Mouse (Mus musculus) kidney, embryonic 14.5 days (tissue): ENCODE results near the gene Rbms1. TPM values are rescaled to one million over a fixed set of nuclear protein-coding genes. Genes with fewer than 3 reads are reported as not detected.

Experiments used
- ATAC-seq: fragments of 200-750 bp; cut with Nextera tagmentation; 2 replicates; pipeline ENCODE4 v1.8.0; 2017; ENCODE audit warnings: moderate number of reproducible peaks, mild to moderate bottlenecking, moderate TSS enrichment, moderate library complexity; ENCODE audit not compliant: low FRiP score, low TSS enrichment
- H3K27ac ChIP-seq: fragments of 300-500 bp; sonication (generic); 2 replicates; pipeline ENCODE4 v1.5.1; 2014; ENCODE audit warnings: low read depth, mild to moderate bottlenecking, low read length, moderate library complexity, mixed read lengths
- H3K27me3 ChIP-seq: fragments of 300-500 bp; sonication (generic); 2 replicates; pipeline ENCODE4 v1.6.1; 2014; ENCODE audit warnings: mild to moderate bottlenecking, low read length; ENCODE audit not compliant: control insufficient read depth, insufficient read depth
- H3K36me3 ChIP-seq: fragments of 300-500 bp; sonication (generic); 2 replicates; pipeline ENCODE4 v1.6.1; 2014; ENCODE audit warnings: low read length, mixed read lengths; ENCODE audit not compliant: control insufficient read depth, insufficient read depth
- H3K4me1 ChIP-seq: fragments of 300-500 bp; sonication (generic); 2 replicates; pipeline ENCODE4 v1.6.1; 2014; ENCODE audit warnings: low read length, mixed read lengths; ENCODE audit not compliant: control insufficient read depth, insufficient read depth
- H3K4me2 ChIP-seq: fragments of 300-500 bp; sonication (generic); replicated peaks from 2 replicates; pipeline ENCODE4 v1.6.1; 2014; ENCODE audit warnings: low read depth, mild to moderate bottlenecking, low read length
- H3K4me3 ChIP-seq: fragments of 300-500 bp; sonication (generic); 2 replicates; pipeline ENCODE4 v1.5.1; 2014; ENCODE audit warnings: mild to moderate bottlenecking, low read length
- H3K9ac ChIP-seq: fragments of 300-500 bp; sonication (generic); 2 replicates; pipeline ENCODE4 v1.6.1; 2014; ENCODE audit warnings: low read depth, mild to moderate bottlenecking, low read length, moderate library complexity
- H3K9me3 ChIP-seq: fragments of 300-500 bp; sonication (generic); 2 replicates; pipeline ENCODE4 v1.6.1; 2016; ENCODE audit warnings: low read length; ENCODE audit not compliant: control insufficient read depth
- WGBS: fragments of 180-500 bp; shearing (Covaris S2); extraction: QIAGEN DNeasy Blood & Tissue Kit; methylation state at CpG from one replicate; pipeline ENCODE4 v1.1.7; 2014; 5-methylcytosine and 5-hydroxymethylcytosine counted together
- polyA plus RNA-seq: library from polyadenylated mRNA; unstranded; fragments of >200 nt; fragmentation: Nextera tagmentation; extraction: Ambion mirVana; gene quantifications from 2 replicates; pipeline ENCODE4 v1.2.1, GENCODE M21; 2014

Gene Rbms1
- polyA plus RNA-seq, 1 experiment from 2014 or later, result 115 TPM

DNA sequence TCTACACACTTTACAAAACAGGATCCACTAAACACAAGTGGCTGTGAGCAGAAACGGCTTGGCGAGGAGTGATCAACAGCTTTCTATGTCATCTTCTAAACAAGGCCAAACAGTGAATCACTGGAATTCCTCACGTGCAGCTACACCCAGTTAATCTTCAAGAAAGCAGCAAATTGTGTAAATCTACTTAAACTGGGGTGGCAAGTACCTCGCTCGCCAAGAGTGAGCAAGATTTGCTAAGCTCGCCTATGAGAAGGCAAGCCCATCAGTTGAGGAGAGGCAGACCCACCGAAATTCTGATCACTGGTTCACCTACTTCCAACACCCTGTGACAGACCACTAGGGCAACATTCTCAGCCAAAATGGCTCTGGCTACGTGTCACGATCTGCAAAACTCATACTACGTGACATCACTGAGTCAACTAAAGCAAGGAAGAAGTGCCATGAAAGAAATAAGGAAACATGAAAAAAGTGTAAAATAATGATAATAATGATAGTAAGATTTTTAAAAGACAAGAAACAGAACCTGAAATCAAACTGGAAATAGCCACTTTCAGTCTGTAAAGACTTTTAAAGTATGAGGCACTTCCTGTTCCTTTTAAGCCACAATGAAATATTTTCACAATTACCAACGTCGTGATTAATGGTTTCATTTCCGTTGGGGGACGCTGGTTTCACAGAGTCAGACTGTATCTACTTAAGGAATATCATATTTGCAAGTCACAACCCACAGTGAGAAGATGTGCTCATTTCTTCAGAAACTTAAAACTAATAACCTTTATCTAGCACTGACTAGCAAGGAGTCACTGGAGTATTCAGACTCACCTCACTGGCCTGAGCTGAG, 85.2 kb downstream of the Rbms1 start:
- Histone ChIP-seq H3K9me3 (no peaks in the 10 kb centered on the region), H3K27ac (no peak overlapping the region), H3K4me2 (no peak overlapping the region), H3K27me3 (no peaks in the 10 kb centered on the region), H3K4me1 (peaks cover 28% of the 10 kb centered on the region), H3K4me3 (no peak overlapping the region), H3K9ac (no peak overlapping the region), H3K36me3 (no peaks in the 10 kb centered on the region; the same call in 1 of the 2 replicates)
- 53% methylated on average over 14 of the region's 14 CpGs for WGBS
- ATAC-seq, result no peak

DNA sequence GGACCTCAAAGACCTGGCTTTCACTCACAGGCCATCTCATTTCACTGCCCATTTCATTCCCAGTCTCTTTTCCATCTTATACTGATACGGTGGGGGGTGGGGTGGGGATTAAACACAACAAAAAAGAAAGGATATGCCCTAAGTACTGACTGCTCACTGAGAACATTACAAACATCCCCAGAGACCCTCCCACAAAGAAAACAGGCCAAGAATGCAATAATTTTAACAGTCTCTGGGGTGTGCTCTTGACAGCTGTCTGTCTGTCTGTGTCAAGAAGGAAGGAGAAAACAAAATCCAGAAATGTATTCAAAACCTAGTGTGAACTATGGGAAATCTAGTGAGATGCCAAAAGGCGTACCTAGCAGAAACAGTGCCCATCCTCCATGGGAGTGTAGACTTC, 86.1 kb downstream of the Rbms1 start:
- H3K36me3 ChIP-seq, result no peaks in the 10 kb centered on the region; the same call in 1 of the 2 replicates
- peaks cover 35% of the 10 kb centered on the region for H3K4me1 ChIP-seq
- H3K9ac ChIP-seq, result no peak overlapping the region
- no peaks in the 10 kb centered on the region for H3K9me3 ChIP-seq
- no peak overlapping the region for H3K4me3 ChIP-seq
- H3K27ac ChIP-seq, result no peak overlapping the region
- H3K27me3 ChIP-seq, result no peaks in the 10 kb centered on the region
- ATAC-seq, result no peak
- WGBS, result 68% methylated on average over 2 of the region's 2 CpGs
- no peak overlapping the region for H3K4me2 ChIP-seq

DNA sequence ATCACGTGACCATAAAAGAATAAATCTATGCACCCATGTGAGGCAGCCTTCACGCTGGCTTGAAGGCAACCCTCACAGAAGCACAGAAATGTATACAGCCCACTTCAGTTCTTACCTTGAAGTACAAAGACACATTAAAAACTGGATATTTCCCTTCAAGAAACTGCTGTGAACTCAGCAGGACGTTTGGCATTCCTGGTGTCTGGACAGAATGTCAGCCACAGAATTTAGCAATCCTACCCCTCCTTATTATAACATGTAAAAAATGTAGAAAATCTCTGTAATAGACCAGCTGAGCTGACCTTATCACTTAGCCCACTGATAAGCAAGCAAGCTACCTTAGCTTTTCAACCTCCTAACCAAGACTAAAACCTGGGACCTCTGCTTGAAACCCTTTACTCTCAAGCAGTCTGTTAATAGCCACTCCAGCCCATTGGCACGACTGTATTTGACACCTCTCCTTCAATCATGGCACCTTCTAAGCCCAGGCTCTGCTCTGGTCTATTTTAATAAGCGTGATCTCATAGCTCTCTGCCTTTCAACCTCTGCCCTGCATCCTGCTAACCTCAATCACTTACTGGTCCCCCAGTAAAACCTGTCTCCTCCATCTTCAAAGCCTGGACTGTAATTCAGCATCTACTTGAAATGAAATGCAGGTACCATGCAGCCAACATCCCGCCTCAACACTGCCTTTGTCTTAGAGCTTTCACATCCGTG, 90.7 kb downstream of the Rbms1 start:
- peaks cover 37% of the 10 kb centered on the region for H3K4me1 ChIP-seq
- no peak for ATAC-seq

DNA sequence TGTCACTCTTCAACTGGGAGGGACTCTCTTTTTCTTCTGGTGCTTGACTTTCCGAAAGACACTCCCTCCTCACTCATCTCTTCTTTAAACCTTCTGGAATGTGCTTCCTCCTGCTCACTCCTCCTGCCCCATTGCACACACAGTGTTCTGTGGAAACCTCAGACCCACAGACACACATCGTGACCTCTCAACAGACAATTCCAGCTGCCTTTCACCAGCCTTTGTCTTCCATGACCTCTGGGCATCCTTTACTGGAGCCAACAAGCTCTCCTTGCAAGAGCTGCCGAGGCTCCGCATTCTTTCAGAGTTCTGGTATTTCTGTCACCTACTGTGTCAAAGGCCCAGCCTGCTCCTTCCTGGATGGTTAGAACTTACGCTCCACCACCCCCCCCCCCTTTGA, 92.0 kb downstream of the Rbms1 start:
- H3K36me3 ChIP-seq, result no peaks in the 10 kb centered on the region
- no peaks in the 10 kb centered on the region for H3K27me3 ChIP-seq
- H3K9ac ChIP-seq, result no peak overlapping the region
- 31% methylated on average over 5 of the region's 5 CpGs for WGBS
- no peak overlapping the region for H3K4me2 ChIP-seq
- no peaks in the 10 kb centered on the region for H3K9me3 ChIP-seq
- H3K27ac ChIP-seq, result no peak overlapping the region
- no peak for ATAC-seq
- peaks cover 28% of the 10 kb centered on the region for H3K4me1 ChIP-seq
- H3K4me3 ChIP-seq, result no peak overlapping the region

More for the DNA sequence above, 90.7 kb downstream of the Rbms1 start:
- Histone ChIP-seq H3K36me3 (no peaks in the 10 kb centered on the region), H3K9ac (no peak overlapping the region), H3K27me3 (no peaks in the 10 kb centered on the region), H3K4me2 (no peak overlapping the region), H3K4me3 (no peak overlapping the region), H3K9me3 (no peaks in the 10 kb centered on the region), H3K27ac (no peak overlapping the region)
- 56% methylated on average over 7 of the region's 7 CpGs for WGBS

DNA sequence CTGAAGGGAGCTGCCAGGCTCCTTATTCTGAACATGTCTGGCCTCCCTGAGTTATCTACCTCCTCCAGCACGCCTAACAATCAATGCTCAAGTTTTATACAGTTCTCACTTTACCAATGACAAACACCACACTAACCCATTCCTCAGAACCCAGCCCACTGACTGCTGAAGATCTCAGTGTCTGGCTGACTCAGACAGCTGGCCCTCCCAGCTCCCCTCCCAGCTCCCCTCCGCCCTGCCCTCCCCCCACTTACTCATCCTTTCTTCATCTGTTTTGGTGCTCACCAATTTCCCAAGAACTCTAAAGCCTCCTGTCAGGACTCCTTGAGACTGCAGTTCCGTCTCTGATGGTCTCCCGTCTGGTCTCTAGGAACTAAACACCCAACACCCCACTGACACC, 92.5 kb downstream of the Rbms1 start:
- ATAC-seq, result no peak; the same call in 1 of the 2 replicates
- Histone ChIP-seq H3K4me3 (no peak overlapping the region), H3K9me3 (no peaks in the 10 kb centered on the region), H3K27me3 (no peaks in the 10 kb centered on the region), H3K9ac (no peak overlapping the region), H3K4me2 (no peak overlapping the region), H3K27ac (no peak overlapping the region), H3K4me1 (peaks cover 28% of the 10 kb centered on the region), H3K36me3 (no peaks in the 10 kb centered on the region)
- 36% methylated on average over 4 of the region's 4 CpGs for WGBS

GRCm38 (mm10) chr2:60869001-60869743, 93.8 kb downstream of the Rbms1 start:
- Histone ChIP-seq H3K4me2 (no peak overlapping the region), H3K4me1 (peaks cover 31% of the 10 kb centered on the region), H3K4me3 (no peak overlapping the region), H3K36me3 (no peaks in the 10 kb centered on the region), H3K27me3 (no peaks in the 10 kb centered on the region), H3K9me3 (no peaks in the 10 kb centered on the region), H3K27ac (no peak overlapping the region), H3K9ac (no peak overlapping the region)
- no peak for ATAC-seq
- WGBS, result 80% methylated on average over 12 of the region's 12 CpGs

DNA sequence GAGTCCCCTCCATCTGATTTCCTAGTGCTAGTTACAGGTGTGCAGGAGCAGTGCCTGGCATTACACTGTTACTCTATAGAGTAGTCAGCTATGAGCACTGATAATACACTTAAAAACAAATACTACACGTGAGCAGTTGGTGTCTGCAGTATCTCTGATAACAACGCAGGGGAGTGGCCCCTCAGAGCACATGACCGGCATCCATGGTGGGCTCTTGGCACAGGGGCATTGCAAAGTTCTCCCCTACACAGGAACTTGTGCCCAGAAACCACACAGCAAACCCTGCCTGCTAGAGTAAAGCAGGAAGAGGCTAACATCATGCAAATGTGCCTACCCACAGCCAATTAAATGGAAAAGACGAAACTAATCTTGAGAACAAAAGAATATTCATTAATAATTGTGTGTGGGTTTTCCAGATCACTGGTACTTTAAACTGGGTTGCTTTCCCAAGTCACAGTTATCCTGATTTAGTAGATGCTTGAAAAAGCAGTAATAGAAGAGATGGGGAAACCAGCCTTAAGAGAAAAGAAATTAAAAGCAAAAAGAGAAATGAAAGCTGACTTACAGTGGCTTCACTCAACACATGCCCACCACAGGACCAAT, 94.8 kb downstream of the Rbms1 start:
- Histone ChIP-seq H3K36me3 (no peaks in the 10 kb centered on the region), H3K4me3 (no peak overlapping the region), H3K27me3 (no peaks in the 10 kb centered on the region), H3K9ac (no peak overlapping the region), H3K9me3 (no peaks in the 10 kb centered on the region), H3K4me2 (no peak overlapping the region), H3K4me1 (peaks cover 28% of the 10 kb centered on the region), H3K27ac (no peak overlapping the region)
- ATAC-seq, result no peak
- WGBS, result 85% methylated on average over 4 of the region's 4 CpGs

DNA sequence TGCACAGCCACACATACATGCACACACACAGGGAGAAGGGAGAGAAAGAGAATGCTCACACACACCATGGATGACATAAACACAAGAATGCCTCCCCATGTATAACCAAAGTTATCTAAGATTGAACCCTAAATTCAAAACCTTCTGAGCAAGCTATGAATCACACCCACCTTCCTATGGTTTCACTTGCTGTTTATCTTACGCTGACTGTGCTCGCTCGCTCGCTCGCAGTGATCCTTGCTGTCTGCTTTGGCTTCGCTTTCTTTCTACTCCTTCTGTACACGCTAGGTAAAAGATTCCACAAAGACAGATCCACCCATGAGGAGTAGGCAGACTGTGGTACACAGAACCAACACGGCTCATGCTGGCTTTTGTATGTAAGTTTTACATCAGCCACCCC, 95.7 kb downstream of the Rbms1 start:
- Histone ChIP-seq H3K27me3 (no peaks in the 10 kb centered on the region), H3K9ac (no peak overlapping the region), H3K9me3 (no peaks in the 10 kb centered on the region), H3K36me3 (no peaks in the 10 kb centered on the region), H3K4me2 (no peak overlapping the region), H3K27ac (no peak overlapping the region), H3K4me1 (peaks cover 24% of the 10 kb centered on the region), H3K4me3 (no peak overlapping the region)
- ATAC-seq, result no peak
- WGBS, result 85% methylated on average over 8 of the region's 8 CpGs
